Mouse (Mus musculus) CH12.LX (cell line): ENCODE measurements around the gene Tiam1.

Source experiments
- CHD2 ChIP-seq: IDR thresholded peaks from 2 replicates; pipeline ENCODE4 v1.6.1; 2011; ENCODE audit warnings: low read length, improper control_type of control experiment
- CTCF ChIP-seq, 2 experiments: IDR thresholded peaks in 1 of 2; conservative IDR thresholded peaks in 1 of 2; 2 replicates each; pipeline ENCODE4 v1.5.1; 2011 to 2012; ENCODE audit warnings: low read depth in 2 of 2, low read length in 2 of 2, improper control_type of control experiment in 1 of 2, inconsistent platforms in 1 of 2, mild to moderate bottlenecking in 1 of 2, moderate library complexity in 1 of 2
- ELF1 ChIP-seq: IDR thresholded peaks from 2 replicates; pipeline ENCODE4 v1.6.1; 2014; ENCODE audit warnings: low read depth, mild to moderate bottlenecking, inconsistent platforms, low read length, improper control_type of control experiment
- JUND ChIP-seq: conservative IDR thresholded peaks from 2 replicates; pipeline ENCODE4 v1.6.1; 2011; ENCODE audit warnings: low read depth, low read length, improper control_type of control experiment
- POLR2A ChIP-seq: IDR thresholded peaks from 2 replicates; pipeline ENCODE4 v1.6.1; 2011; ENCODE audit warnings: low read depth, mild to moderate bottlenecking, improper control_type of control experiment, low read length
- SIN3A ChIP-seq: IDR thresholded peaks from 2 replicates; pipeline ENCODE4 v1.6.1; 2012; ENCODE audit warnings: low read length, improper control_type of control experiment, inconsistent platforms
- SMC3 ChIP-seq: IDR thresholded peaks from 2 replicates; pipeline ENCODE4 v1.6.1; 2011; ENCODE audit warnings: low read depth, low read length, improper control_type of control experiment
- USF2 ChIP-seq: conservative IDR thresholded peaks from 2 replicates; pipeline ENCODE4 v1.6.1; 2011; ENCODE audit warnings: low read depth, low read length, improper control_type of control experiment
- ZMIZ1 ChIP-seq: IDR thresholded peaks from 2 replicates; pipeline ENCODE4 v1.6.1; 2012; ENCODE audit warnings: low read depth, mild to moderate bottlenecking, inconsistent platforms, low read length, improper control_type of control experiment

- TF ChIP-seq POLR2A, result no peak
- no peak for TF ChIP-seq CHD2
- TF ChIP-seq USF2, result no peak
- TF ChIP-seq CTCF (conservative IDR thresholded peaks at IDR 0.05 in 1 of 2, IDR thresholded peaks at IDR 0.05 in 1 of 2; ENCODE audit: low read depth in 2 of 2, low read length in 2 of 2), result no peak
- no peak for TF ChIP-seq ELF1
- no peak for TF ChIP-seq JUND
- TF ChIP-seq SIN3A, result no peak
- no peak for TF ChIP-seq SMC3
- TF ChIP-seq ZMIZ1, result no peak
Measured at GRCm38 (mm10) chr16:89944604-89945283, 198.8 kb downstream of the Tiam1 start.
